Mouse (Mus musculus) frontal cortex, postnatal 14 days (tissue): Measurements from ENCODE around the gene Rsrc1.

Experiments
- DNase-seq, 2 experiments: peaks; one replicate each; pipeline ENCODE4 v3.0.0; 2022; ENCODE audit warnings: low spot score in 2 of 2

The Rsrc1 gene

GRCm38 (mm10) chr3:67369407-67370079, 388.4 kb downstream of the Rsrc1 start:
- no peak for DNase-seq

- no peak for DNase-seq
Observed at GRCm38 (mm10) chr3:67372194-67372593, 391.0 kb downstream of the Rsrc1 start.

- no peak for DNase-seq
Observed at GRCm38 (mm10) chr3:67372781-67373180, 391.6 kb downstream of the Rsrc1 start.

GRCm38 (mm10) chr3:67373872-67374271, 392.7 kb downstream of the Rsrc1 start, which contains the start of gene Mlf1:
Mlf1 (plus strand) TSS chr3:67374097.
- DNase-seq, result peak; percentile 86 to 91

GRCm38 (mm10) chr3:67374360-67374778, 393.2 kb downstream of the Rsrc1 start:
- DNase-seq, result no peak

GRCm38 (mm10) chr3:67375063-67375462, 393.9 kb downstream of the Rsrc1 start, which contains the start of gene Gm17402:
Gm17402 (minus strand) TSS chr3:67375163.
- no peak for DNase-seq

- DNase-seq, result no peak
Observed at GRCm38 (mm10) chr3:67378215-67378614, 397.0 kb downstream of the Rsrc1 start.
